Mouse (Mus musculus): ENCODE results near the gene Rab12. TPM values are rescaled to one million over a fixed set of nuclear protein-coding genes. Genes with fewer than 3 reads are reported as not detected.
"Not testable (repeated sequence)": the region's sequence is repeated elsewhere in the genome, so short reads cannot be mapped to it uniquely, and the experiment has no call there.

Rab12 gene
- total and polyA plus RNA-seq, 2 experiments from 2014 or later, result 94.5 to 132 TPM

DNA sequence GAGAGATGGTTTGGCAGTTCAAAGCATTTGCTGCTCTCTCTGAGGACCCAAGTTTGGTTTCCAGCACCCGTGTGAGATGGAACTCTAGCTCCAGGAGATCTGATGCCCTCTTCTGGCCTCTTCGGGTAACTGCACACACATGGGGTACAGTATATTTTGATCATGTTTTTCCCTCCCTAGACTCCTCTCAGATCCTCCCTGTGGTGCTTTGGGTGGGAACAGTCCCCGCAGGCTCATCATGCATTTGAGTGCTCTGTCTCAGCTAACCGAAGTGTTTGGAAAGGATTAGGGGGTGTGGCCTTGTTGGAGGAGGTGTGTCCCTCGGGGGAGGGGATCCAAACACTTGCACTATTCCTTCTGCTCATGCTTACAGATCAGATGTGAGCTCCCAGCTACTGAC lies 31.0 kb upstream of the Rab12 start:
- ATAC-seq (no peak), DNase-seq (no peak)
- no peaks in the 10 kb centered on the region for H3K4me1 ChIP-seq (ENCODE audit: insufficient read depth)
- no peak overlapping the region for H3K9ac ChIP-seq
- no peak for TF ChIP-seq CTCF (IDR thresholded peaks at IDR 0.05; ENCODE audit: low read depth)
- H3K36me3 ChIP-seq (ENCODE audit: insufficient read depth), result no peaks in the 10 kb centered on the region
- WGBS, result 88% methylated on average over 5 of the region's 5 CpGs
- H3K27me3 ChIP-seq (ENCODE audit: insufficient read depth, low read length), result no peaks in the 10 kb centered on the region
- H3K9me3 ChIP-seq (ENCODE audit: low read length), result 0 out of 2 replicates have a peak, but pooled peaks cover 2% of the 10 kb centered on the region
- H3K4me3 ChIP-seq (ENCODE audit: low read depth, low read length), result no peak overlapping the region
- H3K27ac ChIP-seq (ENCODE audit: low read depth, low read length), result no peak overlapping the region
- H3K4me2 ChIP-seq (ENCODE audit: low read depth), result no peak overlapping the region

DNA sequence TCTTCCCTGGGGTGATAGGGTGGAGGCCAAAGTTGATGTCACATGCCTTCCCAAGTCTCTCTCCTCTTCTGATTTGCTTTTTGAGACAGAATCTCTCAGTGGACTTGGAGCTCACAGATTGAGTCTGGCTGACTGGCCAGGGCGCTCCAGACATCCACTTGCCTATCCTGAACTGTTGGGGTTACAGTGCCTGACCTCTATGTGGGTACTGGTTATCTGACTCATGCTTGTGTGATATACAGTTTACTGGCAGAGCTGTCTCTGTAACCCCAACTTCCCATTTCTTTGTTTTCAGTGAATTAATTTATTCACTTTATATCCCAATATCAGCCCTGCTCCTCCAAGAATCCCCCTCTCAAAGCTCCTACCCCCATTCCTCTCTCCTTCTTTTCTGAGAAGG lies 12.8 kb upstream of the Rab12 start:
- 100% methylated on average over 1 of the region's 1 CpGs for WGBS

GRCm38 (mm10) chr17:66523396-66523795 lies 3.9 kb upstream of the Rab12 start:
- DNase-seq, result no peak
- Histone ChIP-seq H3K9me3 (ENCODE audit: low read length) (no peaks in the 10 kb centered on the region), H3K9ac (no peak overlapping the region), H3K36me3 (ENCODE audit: insufficient read depth) (no peaks in the 10 kb centered on the region), H3K27me3 (ENCODE audit: insufficient read depth, low read length) (no peaks in the 10 kb centered on the region), H3K4me2 (ENCODE audit: low read depth) (no peak overlapping the region), H3K27ac (ENCODE audit: low read depth, low read length) (no peak overlapping the region), H3K4me3 (ENCODE audit: low read depth, low read length) (no peak overlapping the region), H3K4me1 (ENCODE audit: insufficient read depth) (peaks cover 3% of the 10 kb centered on the region)
- no peak for TF ChIP-seq CTCF (IDR thresholded peaks at IDR 0.05; ENCODE audit: low read depth)
- WGBS, result 74% methylated on average over 5 of the region's 5 CpGs
- no peak for ATAC-seq

More for the DNA sequence above, 12.8 kb upstream of the Rab12 start:
- no peaks in the 10 kb centered on the region for H3K36me3 ChIP-seq (ENCODE audit: insufficient read depth)
- ATAC-seq (no peak), DNase-seq (no peak)
- no peak overlapping the region for H3K4me3 ChIP-seq (ENCODE audit: low read depth, low read length)
- no peak overlapping the region for H3K4me2 ChIP-seq (ENCODE audit: low read depth)
- H3K9me3 ChIP-seq (ENCODE audit: low read length), result no peaks in the 10 kb centered on the region; the same call in 1 of the 2 replicates
- TF ChIP-seq CTCF (IDR thresholded peaks at IDR 0.05; ENCODE audit: low read depth), result no peak
- H3K27ac ChIP-seq (ENCODE audit: low read depth, low read length), result no peak overlapping the region
- no peak overlapping the region for H3K9ac ChIP-seq
- no peaks in the 10 kb centered on the region for H3K27me3 ChIP-seq (ENCODE audit: insufficient read depth, low read length)
- H3K4me1 ChIP-seq (ENCODE audit: insufficient read depth), result no peaks in the 10 kb centered on the region

GRCm38 (mm10) chr17:66522631-66523030 lies 3.1 kb upstream of the Rab12 start:
- not testable (repeated sequence) for H3K4me2 ChIP-seq (ENCODE audit: low read depth); H3K27me3 ChIP-seq (ENCODE audit: insufficient read depth, low read length); H3K27ac ChIP-seq (ENCODE audit: low read depth, low read length); H3K9me3 ChIP-seq (ENCODE audit: low read length); ATAC-seq; H3K9ac ChIP-seq; H3K36me3 ChIP-seq (ENCODE audit: insufficient read depth); DNase-seq; H3K4me3 ChIP-seq (ENCODE audit: low read depth, low read length); H3K4me1 ChIP-seq (ENCODE audit: insufficient read depth)
- 93% methylated on average over 1 of the region's 1 CpGs for WGBS

DNA sequence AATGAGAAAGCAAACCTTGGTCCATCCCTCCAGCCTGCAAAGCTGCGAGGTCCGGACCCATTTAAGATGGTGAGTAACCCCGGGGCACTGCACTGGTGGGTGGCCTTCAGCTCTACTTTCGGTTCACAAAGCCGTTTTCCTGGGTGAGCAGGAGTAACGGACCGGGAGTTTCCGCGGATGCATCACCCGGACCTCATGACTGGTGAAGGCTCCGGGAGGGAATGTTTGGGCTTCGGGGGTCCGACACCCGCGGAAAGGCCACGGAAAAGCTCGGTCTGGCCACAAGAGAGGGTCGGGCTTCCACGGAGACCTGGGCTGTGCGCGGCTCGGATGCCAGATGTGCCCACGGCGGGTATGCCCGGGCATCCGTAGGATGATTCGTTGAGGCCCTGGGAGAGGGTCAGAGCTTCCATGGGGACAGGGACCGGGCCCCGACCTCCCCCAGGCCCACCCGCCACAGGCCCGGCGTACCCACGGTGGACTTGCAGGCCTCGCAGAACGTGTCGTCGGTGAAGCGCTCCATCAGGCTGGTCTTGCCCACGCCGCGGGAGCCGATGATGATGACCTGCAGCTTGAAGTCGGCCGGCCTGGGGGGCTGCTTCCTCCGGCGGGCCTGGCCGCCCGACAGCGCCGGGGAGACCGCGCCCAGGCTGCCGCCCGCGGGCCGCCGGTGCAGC lies 514 bp downstream of the Rab12 start:
- H3K4me3 ChIP-seq (ENCODE audit: low read depth, low read length), result peak overlapping the region; percentile 95
- H3K4me2 ChIP-seq (ENCODE audit: low read depth), result peak overlapping the region; percentile 79
- no peaks in the 10 kb centered on the region for H3K36me3 ChIP-seq (ENCODE audit: insufficient read depth)
- H3K27ac ChIP-seq (ENCODE audit: low read depth, low read length), result peak overlapping the region; percentile 70
- DNase-seq (peak; percentile 40), ATAC-seq (peak; percentile 63)
- H3K27me3 ChIP-seq (ENCODE audit: insufficient read depth, low read length), result no peaks in the 10 kb centered on the region
- H3K9ac ChIP-seq, result peak overlapping the region; percentile 96
- H3K4me1 ChIP-seq (ENCODE audit: insufficient read depth), result peaks cover 11% of the 10 kb centered on the region
- 1% methylated on average over 53 of the region's 57 CpGs for WGBS
- no peaks in the 10 kb centered on the region for H3K9me3 ChIP-seq (ENCODE audit: low read length)
- no peak for TF ChIP-seq CTCF (IDR thresholded peaks at IDR 0.05; ENCODE audit: low read depth)

DNA sequence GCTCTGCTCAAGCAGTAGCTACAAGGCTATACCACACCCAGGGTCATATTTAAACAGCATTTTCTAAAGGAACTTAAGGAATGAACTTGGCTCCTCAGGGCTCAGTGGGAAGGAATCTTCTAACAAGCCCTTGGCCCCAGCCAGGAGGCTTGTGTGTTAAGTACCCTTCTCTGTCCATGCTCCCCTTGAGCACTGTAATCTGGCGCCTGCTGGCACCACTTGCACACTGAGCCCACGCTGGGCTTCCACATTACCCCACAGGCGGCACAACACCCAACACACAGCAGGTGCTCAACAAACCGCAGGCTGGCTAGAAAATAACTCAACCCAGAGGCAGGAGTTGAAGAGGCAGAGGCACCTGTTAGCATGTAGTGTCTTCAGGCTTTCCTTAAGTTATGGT lies 2.6 kb downstream of the Rab12 start:
- H3K27me3 ChIP-seq (ENCODE audit: insufficient read depth, low read length), result no peaks in the 10 kb centered on the region
- TF ChIP-seq CTCF (IDR thresholded peaks at IDR 0.05; ENCODE audit: low read depth), result no peak
- DNase-seq (no peak), ATAC-seq (no peak)
- no peak overlapping the region for H3K4me3 ChIP-seq (ENCODE audit: low read depth, low read length)
- no peaks in the 10 kb centered on the region for H3K9me3 ChIP-seq (ENCODE audit: low read length)
- H3K4me1 ChIP-seq (ENCODE audit: insufficient read depth), result peaks cover 11% of the 10 kb centered on the region
- H3K36me3 ChIP-seq (ENCODE audit: insufficient read depth), result no peaks in the 10 kb centered on the region
- H3K4me2 ChIP-seq (ENCODE audit: low read depth), result no peak overlapping the region
- H3K9ac ChIP-seq, result no peak overlapping the region
- H3K27ac ChIP-seq (ENCODE audit: low read depth, low read length), result no peak overlapping the region
- WGBS, result 84% methylated on average over 4 of the region's 4 CpGs

- 91% methylated on average over 10 of the region's 10 CpGs for WGBS
- no peak for TF ChIP-seq CTCF (IDR thresholded peaks at IDR 0.05; ENCODE audit: low read depth)
- Histone ChIP-seq H3K9me3 (ENCODE audit: low read length) (no peaks in the 10 kb centered on the region), H3K27me3 (ENCODE audit: insufficient read depth, low read length) (no peaks in the 10 kb centered on the region), H3K4me3 (ENCODE audit: low read depth, low read length) (no peak overlapping the region), H3K9ac (no peak overlapping the region), H3K27ac (ENCODE audit: low read depth, low read length) (no peak overlapping the region), H3K4me1 (ENCODE audit: insufficient read depth) (peaks cover 11% of the 10 kb centered on the region), H3K36me3 (ENCODE audit: insufficient read depth) (no peaks in the 10 kb centered on the region), H3K4me2 (ENCODE audit: low read depth) (no peak overlapping the region)
- DNase-seq, result no peak
- no peak for ATAC-seq
These were observed 5.1 kb downstream of the Rab12 start for GRCm38 (mm10) chr17:66514288-66514995.

All from forebrain, postnatal 0 days (tissue).